Mouse (Mus musculus): Measurements from ENCODE around the gene St6galnac5.

DNA sequence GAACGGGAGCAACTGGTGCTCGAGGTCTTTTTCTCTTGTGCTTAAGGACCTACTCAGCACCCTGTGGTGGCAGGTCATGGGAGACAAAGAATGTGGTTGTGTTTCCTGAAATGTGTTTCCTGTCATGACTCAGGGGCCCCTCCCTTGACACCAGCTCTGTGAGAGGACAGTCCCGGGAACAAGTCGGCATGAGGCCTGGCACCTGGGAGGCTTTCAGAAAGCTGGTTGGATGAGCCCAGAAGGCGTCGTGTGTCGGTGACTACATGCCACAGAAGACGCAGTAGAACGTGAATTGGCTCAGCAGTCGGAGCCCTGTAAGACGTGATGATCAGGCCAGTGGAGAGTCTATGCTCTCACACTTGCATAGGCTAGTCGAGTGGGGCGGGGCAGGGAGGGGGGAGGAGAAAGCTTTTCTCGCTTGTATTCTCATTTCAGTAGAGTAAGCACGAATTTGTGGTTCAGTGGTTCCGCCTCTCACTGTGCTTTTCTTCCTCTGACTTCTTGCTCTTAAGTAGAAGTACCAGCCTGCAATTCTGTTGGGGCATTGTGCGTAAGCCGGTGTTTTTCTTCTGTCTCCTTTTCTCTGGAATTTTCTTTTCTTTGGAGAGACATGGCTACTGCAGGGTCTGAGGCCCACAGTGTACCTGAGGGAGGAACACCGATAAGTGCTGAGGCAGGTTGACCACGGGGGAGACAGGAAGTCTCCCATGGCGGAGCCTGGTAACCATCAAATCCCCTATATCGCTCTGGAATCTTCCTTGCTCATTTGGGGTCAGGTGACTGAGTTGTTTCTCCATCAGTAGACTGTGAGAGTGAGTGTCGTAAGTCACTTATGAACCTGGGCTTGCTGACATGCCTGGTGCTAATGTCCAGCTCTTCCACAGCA lies 69.6 kb downstream of the St6galnac5 start:
- TF ChIP-seq CTCF (conservative IDR thresholded peaks at IDR 0.05; ENCODE audit: low read length) (no peak), NANOG (IDR thresholded peaks at IDR 0.05; ENCODE audit: borderline replicate concordance, low read length) (no peak)

Measured in E14TG2a.4 (cell line).